Mouse (Mus musculus): ENCODE data around the gene Edrf1. TPM values are rescaled to one million over a fixed set of nuclear protein-coding genes. Genes with fewer than 3 reads are reported as not detected.

Edrf1 gene
- total RNA-seq (2023): 58.9 TPM

DNA sequence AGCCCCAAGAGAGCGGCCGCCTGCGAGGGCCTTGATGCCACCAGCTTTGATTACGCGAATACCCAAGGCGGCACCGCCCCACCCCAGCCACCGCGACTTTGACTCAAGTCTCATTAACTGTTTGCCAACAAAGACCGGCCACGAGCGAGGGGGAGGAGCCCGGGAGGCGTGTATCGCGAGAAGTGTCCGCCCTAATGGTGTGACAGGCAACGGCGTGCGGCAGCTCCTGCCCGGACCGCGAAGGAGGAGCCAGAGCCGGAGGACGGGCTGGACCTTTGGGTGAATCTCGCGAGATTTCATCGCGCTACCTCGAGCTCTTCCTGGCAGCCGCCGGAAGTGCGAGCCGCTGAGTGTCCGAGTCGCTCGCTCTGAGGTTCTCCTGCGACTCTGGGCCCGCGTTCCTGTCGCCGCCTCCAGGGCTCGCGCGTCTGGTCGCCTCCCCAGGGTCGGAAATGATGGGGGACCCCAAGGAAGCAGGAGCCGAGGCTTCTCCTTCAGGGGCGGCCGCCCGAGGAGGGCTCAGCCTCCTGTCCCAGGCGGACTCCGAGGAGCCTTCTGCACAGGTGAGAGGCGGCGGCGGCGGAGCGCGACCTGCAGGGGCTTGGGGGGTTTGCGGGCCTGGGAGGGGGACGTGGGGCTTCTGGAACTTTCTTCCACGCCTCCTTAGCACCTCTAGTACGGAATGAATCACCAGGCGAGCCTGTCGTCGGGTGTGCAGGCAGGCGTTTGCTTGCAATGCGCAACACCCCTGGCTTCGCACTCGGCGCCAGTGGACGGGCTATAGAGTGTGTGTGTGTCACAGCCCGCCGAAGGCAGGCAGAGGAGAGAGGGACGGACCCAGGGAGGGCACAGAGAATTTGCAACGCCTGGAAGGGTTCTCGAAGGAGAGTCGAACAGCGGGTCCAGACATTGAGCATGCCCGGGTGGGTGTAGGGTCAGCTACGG is at the start of gene Edrf1:
Edrf1 (plus strand) TSS at position 183 of the 945 bp plus-strand sequence.

DNA sequence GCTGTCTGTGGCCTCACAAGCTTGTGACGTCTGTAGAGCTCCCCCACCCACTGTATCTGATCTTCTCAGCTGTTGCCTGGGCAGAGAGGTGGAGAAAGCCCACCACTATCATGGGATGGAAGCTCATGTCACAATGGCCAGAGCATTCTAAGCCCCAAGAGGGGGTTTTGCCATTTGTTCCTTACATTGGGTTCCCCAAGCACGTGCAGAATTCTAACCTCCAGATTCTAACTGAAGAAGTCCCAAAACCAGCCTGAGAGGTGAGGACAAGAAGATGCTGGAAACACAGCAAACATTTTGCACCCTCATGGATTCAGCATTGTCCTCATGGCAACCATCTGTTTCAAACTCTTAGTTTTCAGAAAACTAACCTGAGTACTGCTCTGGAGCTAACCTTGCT is 35.3 kb upstream of the Edrf1 start, which contains the start of gene Tex36:
Tex36 (minus strand) TSS at position 101 of the 400 bp plus-strand sequence.

DNA sequence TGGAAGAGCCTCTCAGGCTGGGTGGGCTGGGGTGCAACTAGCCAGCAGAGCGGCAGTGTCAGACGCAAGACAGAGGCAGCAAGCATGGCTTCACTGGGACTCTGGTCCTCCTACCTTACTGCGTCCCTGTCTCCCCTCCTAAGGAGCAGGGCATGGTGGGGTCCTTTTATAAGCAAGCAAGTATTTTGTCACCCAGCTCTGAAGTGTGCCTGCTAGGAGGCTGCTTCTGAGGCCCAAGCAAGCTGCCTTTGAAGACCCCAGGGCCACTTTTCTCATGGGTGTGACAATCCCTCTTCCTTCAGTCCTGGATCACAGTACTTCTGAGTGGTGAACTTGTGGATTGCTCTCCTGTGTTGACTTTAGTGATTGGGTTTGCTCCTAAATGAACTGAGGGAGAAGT is 42.6 kb downstream of the Edrf1 start, which contains the start of gene Mmp21:
Mmp21 (minus strand) TSS at position 101 of the 400 bp plus-strand sequence.

Other genes starting within 250 kb of the Edrf1 start
- gene Tex36, start 35.4 kb upstream of the Edrf1 start, total RNA-seq (2023): not detected
- gene Mmp21, start 42.5 kb downstream of the Edrf1 start, total RNA-seq (2023): not detected
- 51.6 TPM for gene Bccip, start 71.8 kb downstream of the Edrf1 start, total RNA-seq (2023)
- 10.3 TPM for gene Uros, start 72.5 kb downstream of the Edrf1 start, total RNA-seq (2023)
- gene Fank1, start 139.3 kb downstream of the Edrf1 start, total RNA-seq (2023): not detected
- gene Dhx32, start 145.2 kb downstream of the Edrf1 start, total RNA-seq (2023): 17.1 TPM

Data from CD4-positive naive resting alpha-beta T cell, adult 76 days (primary cell).